Mouse (Mus musculus) embryonic facial prominence, embryonic 12.5 days (tissue): ENCODE data around the gene Uvrag. TPM values are rescaled to one million over a fixed set of nuclear protein-coding genes. Genes with fewer than 3 reads are reported as not detected.

Experiments used
- ATAC-seq: fragments of 200-750 bp; cut with Nextera tagmentation; 2 replicates; pipeline ENCODE4 v1.8.0; 2017; ENCODE audit not compliant: insufficient number of reproducible peaks, insufficient read depth, low FRiP score, low TSS enrichment
- H3K27ac ChIP-seq: fragments of 300-500 bp; sonication (generic); 2 replicates; pipeline ENCODE4 v1.5.1; 2016; ENCODE audit warnings: mild to moderate bottlenecking
- H3K27me3 ChIP-seq: fragments of 300-500 bp; sonication (generic); 2 replicates; pipeline ENCODE4 v1.6.1; 2016; ENCODE audit warnings: mild to moderate bottlenecking, moderate library complexity
- H3K36me3 ChIP-seq: fragments of 300-500 bp; sonication (generic); 2 replicates; pipeline ENCODE4 v1.6.1; 2016; ENCODE audit warnings: mild to moderate bottlenecking
- H3K4me1 ChIP-seq: fragments of 300-500 bp; sonication (generic); 2 replicates; pipeline ENCODE4 v1.6.1; 2016
- H3K4me2 ChIP-seq: fragments of 300-500 bp; sonication (generic); replicated peaks from 2 replicates; pipeline ENCODE4 v1.6.1; 2016; ENCODE audit warnings: mild to moderate bottlenecking, moderate library complexity
- H3K4me3 ChIP-seq: fragments of 300-500 bp; sonication (generic); 2 replicates; pipeline ENCODE4 v1.5.1; 2016; ENCODE audit warnings: mild to moderate bottlenecking
- H3K9ac ChIP-seq: fragments of 300-500 bp; sonication (generic); 2 replicates; pipeline ENCODE4 v1.6.1; 2016; ENCODE audit warnings: mild to moderate bottlenecking, moderate library complexity
- H3K9me3 ChIP-seq: fragments of 300-500 bp; sonication (generic); 2 replicates; pipeline ENCODE4 v1.6.1; 2016; ENCODE audit warnings: mild to moderate bottlenecking, moderate library complexity
- WGBS: fragments of 180-500 bp; shearing (Covaris S2); methylation state at CpG from one replicate; pipeline ENCODE4 v1.1.7; 2016; 5-methylcytosine and 5-hydroxymethylcytosine counted together
- polyA plus RNA-seq: library from polyadenylated mRNA; unstranded; fragments of >200 nt; fragmentation: Nextera tagmentation; extraction: Ambion mirVana; gene quantifications from 2 replicates; pipeline ENCODE4 v1.2.1, GENCODE M21; 2016

The Uvrag gene
- polyA plus RNA-seq, 1 experiment from 2014 or later: 20.2 TPM

DNA sequence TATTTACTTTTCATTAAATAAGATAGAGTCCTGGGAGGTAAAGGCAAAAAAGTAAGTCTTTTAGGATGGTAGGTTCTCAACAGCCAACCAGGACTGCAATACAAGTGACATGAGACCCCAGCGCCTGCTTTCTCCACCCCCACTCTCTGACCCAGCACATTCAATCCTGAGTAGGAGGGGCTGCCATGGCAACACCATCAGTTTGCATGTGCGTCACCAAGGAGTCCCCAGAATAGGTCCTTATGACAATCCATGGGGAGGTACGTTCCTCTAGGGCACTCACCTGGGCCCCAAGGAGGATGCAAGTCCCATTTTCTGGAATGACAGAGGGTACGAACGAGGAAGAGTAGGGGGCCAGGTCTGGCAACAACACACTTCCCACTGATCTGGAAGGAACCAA lies 36.4 kb upstream of the Uvrag start:
- Histone ChIP-seq H3K27me3 (peaks cover 5% of the 10 kb centered on the region; the same call in 1 of the 2 replicates), H3K36me3 (no peaks in the 10 kb centered on the region), H3K4me3 (no peak overlapping the region), H3K27ac (no peak overlapping the region), H3K9ac (no peak overlapping the region), H3K4me2 (no peak overlapping the region), H3K4me1 (peaks cover 8% of the 10 kb centered on the region; the same call in 1 of the 2 replicates), H3K9me3 (no peaks in the 10 kb centered on the region)
- 87% methylated on average over 5 of the region's 5 CpGs for WGBS
- no peak for ATAC-seq

DNA sequence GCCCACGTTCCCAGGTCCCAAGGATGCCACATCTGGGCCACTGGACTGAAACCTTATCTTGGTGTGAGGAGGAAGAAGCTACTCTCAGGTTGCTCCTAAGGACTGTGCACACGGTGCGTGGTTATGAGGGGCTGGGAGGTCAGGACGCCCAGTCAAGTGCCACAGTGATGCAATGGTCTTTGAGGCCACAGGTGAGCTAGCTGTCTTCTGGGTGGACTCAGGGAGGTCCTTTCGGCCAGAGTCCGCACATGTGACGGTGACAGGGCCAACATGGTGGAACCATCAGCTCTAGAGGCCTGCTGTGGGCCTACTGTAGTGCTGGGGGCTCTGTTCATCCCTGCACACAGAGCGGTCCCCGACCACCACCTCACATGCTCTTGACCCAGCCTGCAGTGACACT lies 34.7 kb upstream of the Uvrag start:
- H3K4me2 ChIP-seq: no peak overlapping the region
- ATAC-seq: no peak
- no peak overlapping the region for H3K27ac ChIP-seq
- H3K27me3 ChIP-seq: no peaks in the 10 kb centered on the region
- H3K9me3 ChIP-seq: no peaks in the 10 kb centered on the region
- H3K4me1 ChIP-seq: 0 out of 2 replicates have a peak, but pooled peaks cover 4% of the 10 kb centered on the region
- no peaks in the 10 kb centered on the region for H3K36me3 ChIP-seq
- 89% methylated on average over 9 of the region's 9 CpGs for WGBS
- H3K9ac ChIP-seq: no peak overlapping the region
- no peak overlapping the region for H3K4me3 ChIP-seq

DNA sequence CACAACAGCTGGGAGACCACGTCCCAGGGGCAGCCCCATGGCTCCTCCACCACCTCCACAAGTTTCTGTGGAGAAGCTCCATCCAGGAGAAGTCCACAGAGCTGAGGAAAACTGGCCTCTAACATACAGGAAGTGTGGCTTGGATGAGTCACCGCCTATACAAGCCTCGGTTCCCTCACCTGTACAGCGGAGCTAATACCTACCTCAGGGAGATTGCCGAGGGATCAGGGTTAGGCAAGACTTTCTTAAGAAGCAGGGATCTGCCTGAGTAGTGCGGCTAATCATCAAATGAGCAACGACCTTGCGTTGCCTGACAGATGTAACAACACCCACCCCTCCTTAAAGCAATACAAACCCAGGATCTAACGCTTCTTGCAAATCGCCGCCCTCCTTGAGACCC lies 34.2 kb upstream of the Uvrag start:
- Histone ChIP-seq H3K36me3 (no peaks in the 10 kb centered on the region), H3K4me3 (no peak overlapping the region), H3K27ac (no peak overlapping the region), H3K4me2 (no peak overlapping the region), H3K4me1 (0 out of 2 replicates have a peak, but pooled peaks cover 3% of the 10 kb centered on the region), H3K9me3 (no peaks in the 10 kb centered on the region), H3K9ac (no peak overlapping the region), H3K27me3 (no peaks in the 10 kb centered on the region)
- ATAC-seq: no peak
- 83% methylated on average over 11 of the region's 11 CpGs for WGBS

DNA sequence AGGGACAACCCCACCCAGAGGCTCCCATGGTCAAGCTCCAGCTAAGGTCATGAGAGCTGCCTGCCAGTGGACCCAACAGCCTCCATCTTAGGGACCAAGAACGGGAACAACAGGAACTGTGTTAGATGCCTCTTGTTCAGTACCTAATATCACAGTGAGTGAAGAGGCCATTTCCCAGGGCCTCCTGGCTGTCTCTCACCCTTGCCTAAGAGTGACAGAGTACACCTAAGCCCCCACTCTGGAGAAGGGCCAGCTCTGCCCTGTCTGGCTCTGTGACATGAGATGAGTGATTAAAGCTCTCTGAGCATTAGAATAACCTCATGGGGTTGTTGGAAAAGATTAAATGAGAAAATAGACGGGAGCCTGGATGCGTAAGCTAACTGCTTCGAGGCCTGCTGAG lies 33.1 kb upstream of the Uvrag start:
- ATAC-seq: no peak
- H3K36me3 ChIP-seq: no peaks in the 10 kb centered on the region
- H3K4me2 ChIP-seq: no peak overlapping the region
- no peak overlapping the region for H3K4me3 ChIP-seq
- no peaks in the 10 kb centered on the region for H3K9me3 ChIP-seq
- H3K4me1 ChIP-seq: no peaks in the 10 kb centered on the region
- WGBS: 87% methylated on average over 4 of the region's 4 CpGs
- H3K27ac ChIP-seq: no peak overlapping the region
- no peaks in the 10 kb centered on the region for H3K27me3 ChIP-seq
- H3K9ac ChIP-seq: no peak overlapping the region

DNA sequence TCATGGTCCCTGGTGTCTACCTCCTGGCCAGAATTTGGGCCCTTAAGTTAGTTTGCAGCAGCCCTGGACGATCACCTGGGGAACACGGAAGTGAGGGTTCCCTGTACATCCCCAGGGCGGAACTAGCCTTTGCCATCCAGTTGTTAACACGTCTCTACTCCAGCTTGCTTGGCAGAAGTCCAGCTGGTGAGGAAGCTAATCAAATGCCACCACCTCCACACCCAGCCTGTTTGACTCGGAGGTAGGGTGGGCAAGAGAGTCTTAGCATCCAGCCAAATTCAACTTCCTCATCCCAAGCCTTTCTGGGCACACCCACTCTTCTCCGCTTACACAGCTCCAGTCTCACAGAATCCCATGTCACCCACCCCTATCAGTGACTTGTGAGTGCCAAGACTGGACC lies 32.0 kb upstream of the Uvrag start:
- no peaks in the 10 kb centered on the region for H3K27me3 ChIP-seq
- no peaks in the 10 kb centered on the region for H3K9me3 ChIP-seq
- H3K9ac ChIP-seq: no peak overlapping the region
- whole genome bisulfite sequencing: 85% methylated on average over 6 of the region's 6 CpGs
- H3K4me1 ChIP-seq: no peaks in the 10 kb centered on the region
- no peak overlapping the region for H3K4me2 ChIP-seq
- H3K4me3 ChIP-seq: no peak overlapping the region
- no peak overlapping the region for H3K27ac ChIP-seq
- no peak for ATAC-seq
- no peaks in the 10 kb centered on the region for H3K36me3 ChIP-seq

DNA sequence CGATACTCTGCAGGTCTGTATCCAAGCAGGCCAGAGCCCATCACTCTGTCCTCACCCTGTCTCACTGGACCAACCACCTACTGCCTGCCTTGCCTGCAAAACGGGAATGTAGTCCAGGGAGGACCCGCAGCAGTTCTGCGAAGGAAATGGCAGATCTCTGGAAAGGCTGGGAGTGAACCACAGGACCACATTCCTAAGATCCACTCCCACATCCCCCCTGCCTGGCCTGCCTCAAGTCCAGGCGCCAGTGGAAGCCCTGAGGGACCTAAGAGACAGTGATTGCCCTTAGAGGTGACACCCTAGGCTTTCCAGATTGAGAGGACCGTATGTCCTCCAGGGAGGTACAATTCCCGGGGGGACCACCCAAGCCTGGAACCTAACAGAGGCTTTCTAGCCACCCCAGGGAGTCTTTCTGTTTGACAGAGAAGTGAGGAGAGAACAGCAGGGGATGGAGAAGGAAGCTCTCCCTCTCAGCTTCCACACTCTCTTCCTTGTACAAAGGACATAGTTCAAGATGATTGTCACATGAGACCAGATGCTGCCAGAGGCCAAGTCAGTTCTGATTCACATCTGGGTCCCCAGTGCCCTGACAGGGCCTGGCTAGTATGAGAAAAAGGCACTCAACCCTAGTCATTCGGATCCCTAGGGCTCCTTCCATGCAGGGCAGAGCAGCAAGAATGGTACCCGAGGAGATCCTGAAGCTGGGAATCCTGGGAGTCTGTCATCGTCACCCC lies 31.0 kb upstream of the Uvrag start:
- Histone ChIP-seq H3K36me3 (no peaks in the 10 kb centered on the region), H3K4me2 (no peak overlapping the region), H3K9ac (no peak overlapping the region), H3K9me3 (no peaks in the 10 kb centered on the region), H3K4me1 (no peaks in the 10 kb centered on the region), H3K4me3 (no peak overlapping the region), H3K27ac (no peak overlapping the region), H3K27me3 (no peaks in the 10 kb centered on the region)
- ATAC-seq: no peak
- 58% methylated on average over 10 of the region's 10 CpGs for WGBS

DNA sequence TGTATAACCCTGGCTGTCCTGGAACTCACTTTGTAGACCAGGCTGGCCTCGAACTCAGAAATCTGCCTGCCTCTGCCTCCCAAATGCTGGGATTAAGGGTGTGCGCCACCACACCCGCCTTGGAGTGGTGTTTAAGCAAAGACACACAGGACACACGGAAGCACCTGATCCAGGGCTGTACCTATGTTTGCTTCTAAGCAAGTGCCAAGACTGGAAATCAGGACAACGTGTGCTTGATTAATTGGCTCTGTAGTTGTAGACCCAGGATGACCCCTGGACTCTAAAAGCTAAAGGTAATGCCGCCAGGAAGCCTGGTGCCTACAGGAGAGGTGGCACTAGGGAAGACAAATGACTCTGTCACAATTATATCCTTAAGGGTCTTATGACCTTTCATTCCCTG lies 29.6 kb upstream of the Uvrag start:
- no peak overlapping the region for H3K4me2 ChIP-seq
- no peak overlapping the region for H3K27ac ChIP-seq
- no peaks in the 10 kb centered on the region for H3K27me3 ChIP-seq
- WGBS: 89% methylated on average over 6 of the region's 6 CpGs
- H3K4me3 ChIP-seq: no peak overlapping the region
- no peaks in the 10 kb centered on the region for H3K36me3 ChIP-seq
- H3K9ac ChIP-seq: no peak overlapping the region
- no peaks in the 10 kb centered on the region for H3K4me1 ChIP-seq
- no peaks in the 10 kb centered on the region for H3K9me3 ChIP-seq
- ATAC-seq: no peak

DNA sequence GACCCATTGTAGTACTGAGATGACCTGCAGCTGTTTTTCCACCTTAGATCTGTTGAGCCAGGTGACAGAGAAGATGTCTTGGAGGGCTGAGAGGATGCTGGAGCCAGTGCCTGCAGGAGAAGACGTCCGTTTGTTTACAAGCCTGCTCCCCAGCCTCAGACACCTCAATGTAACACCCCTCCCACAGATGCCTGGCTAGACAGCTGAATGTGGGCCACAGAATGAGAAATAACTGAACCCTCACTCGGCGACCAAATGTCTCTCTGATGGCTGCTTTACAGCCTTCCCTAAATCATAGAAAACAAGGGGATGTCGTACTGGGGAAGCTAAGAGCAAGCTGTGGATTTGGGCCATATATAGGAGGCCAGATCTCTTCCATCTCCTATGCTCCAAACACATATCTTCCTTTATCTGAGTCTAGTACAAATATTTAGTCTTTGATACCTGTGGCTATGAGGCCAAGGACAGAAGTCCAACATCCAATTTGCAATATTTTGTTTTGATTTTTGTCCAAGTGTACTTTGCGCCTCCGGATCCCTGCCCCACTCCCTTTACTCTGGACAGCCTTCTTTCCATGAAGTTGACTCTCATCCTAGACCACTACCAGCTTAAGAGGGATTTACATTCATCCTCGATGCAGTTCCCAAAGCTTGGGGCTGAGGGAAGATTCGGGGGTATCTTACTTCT lies 28.9 kb upstream of the Uvrag start:
- Histone ChIP-seq H3K4me1 (no peaks in the 10 kb centered on the region), H3K27me3 (no peaks in the 10 kb centered on the region), H3K9ac (no peak overlapping the region), H3K4me2 (no peak overlapping the region), H3K36me3 (no peaks in the 10 kb centered on the region), H3K9me3 (no peaks in the 10 kb centered on the region), H3K4me3 (no peak overlapping the region), H3K27ac (no peak overlapping the region)
- no peak for ATAC-seq
- 88% methylated on average over 9 of the region's 9 CpGs for WGBS

DNA sequence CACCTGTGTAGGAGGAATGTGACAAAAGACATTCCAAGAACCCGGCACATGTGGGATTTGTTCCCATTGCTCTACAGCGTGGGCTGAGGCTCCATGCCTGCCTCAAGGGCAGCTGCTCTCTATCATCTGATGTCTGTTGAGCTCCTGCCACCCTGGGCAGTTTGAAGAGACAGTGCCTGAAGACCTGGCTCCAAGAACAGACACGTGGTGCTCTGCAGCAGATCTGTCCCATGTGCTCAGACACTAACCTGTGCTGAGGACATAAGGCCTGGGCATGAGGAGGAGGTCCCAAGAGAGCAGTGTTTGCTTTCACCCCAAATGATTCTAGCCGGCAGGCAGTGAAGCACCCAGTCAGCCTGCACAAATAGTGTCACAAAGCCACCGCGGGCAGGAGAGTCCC lies 27.8 kb upstream of the Uvrag start:
- whole genome bisulfite sequencing: 82% methylated on average over 6 of the region's 6 CpGs
- Histone ChIP-seq H3K36me3 (no peaks in the 10 kb centered on the region), H3K4me1 (no peaks in the 10 kb centered on the region), H3K27ac (no peak overlapping the region), H3K9me3 (no peaks in the 10 kb centered on the region), H3K9ac (no peak overlapping the region), H3K4me3 (no peak overlapping the region), H3K27me3 (no peaks in the 10 kb centered on the region; the same call in 1 of the 2 replicates), H3K4me2 (no peak overlapping the region)
- ATAC-seq: no peak

DNA sequence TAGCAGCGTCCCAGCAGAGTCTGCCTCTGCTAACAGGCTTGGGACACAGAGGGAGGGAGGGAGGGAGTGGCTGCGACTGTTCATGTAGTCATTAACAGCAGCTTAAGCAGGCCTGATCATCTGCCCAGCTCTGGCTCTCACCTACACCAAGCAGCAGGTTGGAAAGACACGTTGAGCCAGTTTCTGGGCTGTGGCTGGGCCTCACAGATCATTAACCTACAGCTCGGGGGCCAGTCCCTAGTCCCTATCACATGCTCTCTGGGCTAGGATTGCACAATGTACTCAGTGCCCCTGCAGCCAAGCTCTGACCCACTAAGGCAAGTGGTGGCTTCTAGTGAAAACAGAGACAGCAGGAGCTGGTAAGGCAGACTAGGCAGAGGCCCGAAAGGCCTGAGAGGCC lies 27.0 kb upstream of the Uvrag start:
- Histone ChIP-seq H3K27ac (no peak overlapping the region), H3K4me2 (no peak overlapping the region), H3K4me3 (no peak overlapping the region), H3K4me1 (no peaks in the 10 kb centered on the region), H3K27me3 (no peaks in the 10 kb centered on the region; the same call in 1 of the 2 replicates), H3K9ac (no peak overlapping the region), H3K9me3 (no peaks in the 10 kb centered on the region), H3K36me3 (no peaks in the 10 kb centered on the region)
- WGBS: 63% methylated on average over 5 of the region's 5 CpGs
- ATAC-seq: no peak

DNA sequence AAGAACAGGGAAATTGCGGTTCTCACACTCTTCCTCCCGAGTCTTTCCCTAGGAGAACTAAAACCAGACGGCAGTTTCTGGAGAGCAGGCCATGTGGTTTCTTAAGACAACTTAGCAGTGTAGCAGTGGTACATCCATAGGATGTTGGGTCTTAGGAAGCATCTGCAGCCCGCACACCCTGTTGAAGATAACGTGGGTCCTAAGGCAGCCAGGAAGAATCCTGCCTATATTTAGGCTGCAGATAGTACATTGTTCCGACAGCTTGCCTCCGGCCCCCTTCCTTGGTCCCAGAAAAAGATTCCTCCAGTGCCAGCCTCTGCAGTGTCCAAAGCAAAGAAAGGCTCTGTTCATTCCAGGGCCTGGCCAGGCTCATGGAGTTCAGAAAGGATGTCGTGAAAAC lies 25.2 kb upstream of the Uvrag start:
- H3K4me2 ChIP-seq: no peak overlapping the region
- WGBS: 75% methylated on average over 8 of the region's 8 CpGs
- no peaks in the 10 kb centered on the region; the same call in 1 of the 2 replicates for H3K27me3 ChIP-seq
- no peak for ATAC-seq
- no peak overlapping the region for H3K9ac ChIP-seq
- H3K36me3 ChIP-seq: no peaks in the 10 kb centered on the region
- H3K9me3 ChIP-seq: no peaks in the 10 kb centered on the region
- no peak overlapping the region for H3K4me3 ChIP-seq
- no peak overlapping the region for H3K27ac ChIP-seq
- H3K4me1 ChIP-seq: 0 out of 2 replicates have a peak, but pooled peaks cover 4% of the 10 kb centered on the region

DNA sequence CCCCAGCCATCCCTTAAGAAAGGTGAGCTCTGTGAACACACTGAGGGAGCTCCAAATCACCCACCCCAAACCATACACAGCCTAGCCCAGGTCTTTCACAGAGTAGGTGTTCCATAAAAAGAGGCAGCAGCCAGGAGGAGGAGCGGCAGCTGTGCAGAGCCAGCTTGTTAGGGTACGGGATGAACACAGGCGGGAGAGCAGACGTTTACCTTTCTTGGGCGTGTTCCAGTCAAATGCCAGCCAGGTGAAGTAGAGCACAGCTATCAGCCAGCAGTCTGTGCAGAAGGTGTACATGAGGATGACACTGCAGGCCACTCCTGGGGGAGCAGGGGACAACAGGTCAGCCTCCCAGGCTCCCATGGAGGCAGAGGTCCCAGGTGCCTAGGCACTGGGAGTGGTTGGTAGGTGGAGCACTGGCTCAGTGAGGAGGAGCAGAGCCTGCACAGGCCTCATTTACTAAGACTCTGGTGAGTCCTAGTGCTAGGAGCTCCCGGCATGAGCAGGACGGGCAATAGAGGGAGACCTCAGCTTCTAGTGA lies 24.0 kb upstream of the Uvrag start:
- WGBS: 90% methylated on average over 7 of the region's 7 CpGs
- no peaks in the 10 kb centered on the region; the same call in 1 of the 2 replicates for H3K27me3 ChIP-seq
- no peaks in the 10 kb centered on the region for H3K36me3 ChIP-seq
- no peak overlapping the region for H3K4me2 ChIP-seq
- no peak overlapping the region for H3K27ac ChIP-seq
- no peak for ATAC-seq
- no peak overlapping the region for H3K9ac ChIP-seq
- no peaks in the 10 kb centered on the region for H3K9me3 ChIP-seq
- no peak overlapping the region for H3K4me3 ChIP-seq
- H3K4me1 ChIP-seq: 0 out of 2 replicates have a peak, but pooled peaks cover 4% of the 10 kb centered on the region
